Mouse (Mus musculus) erythroblast, embryonic 14.5 days (primary cell): ENCODE results near the gene Ngfr.

Experiments
- GATA1 ChIP-seq: IDR thresholded peaks from 2 replicates; pipeline ENCODE4 v1.6.1; 2012; ENCODE audit warnings: low read length, inconsistent platforms, mixed read lengths
- TAL1 ChIP-seq: IDR thresholded peaks from 3 replicates; pipeline ENCODE4 v1.6.1; 2012; ENCODE audit warnings: low read length, inconsistent platforms, mixed read lengths

- TF ChIP-seq GATA1 (no peak), TAL1 (no peak)
These were observed 53.9 kb downstream of the Ngfr start for GRCm38 (mm10) chr11:95533484-95534160.
